Mouse (Mus musculus): ENCODE data around the gene Gcnt7.

Gene Gcnt7

GRCm38 (mm10) chr2:172404239-172404638 lies 54.2 kb downstream of the Gcnt7 start:
- no peak for DNase-seq (ENCODE audit: low spot score in 2 of 2)

GRCm38 (mm10) chr2:172401116-172401825 lies 57.1 kb downstream of the Gcnt7 start:
- no peak for DNase-seq (ENCODE audit: low spot score in 2 of 2)
